Mouse (Mus musculus) c-Kit-positive CD71-positive TER-119-negative erythroid progenitor cells, embryonic 14.5 days (primary cell): ENCODE results near the gene Nt5c2.

Source experiments
- DNase-seq: peaks from one replicate; pipeline ENCODE4 v3.0.0-alpha.2; 2013; ENCODE audit warnings: low read depth

The Nt5c2 gene

DNA sequence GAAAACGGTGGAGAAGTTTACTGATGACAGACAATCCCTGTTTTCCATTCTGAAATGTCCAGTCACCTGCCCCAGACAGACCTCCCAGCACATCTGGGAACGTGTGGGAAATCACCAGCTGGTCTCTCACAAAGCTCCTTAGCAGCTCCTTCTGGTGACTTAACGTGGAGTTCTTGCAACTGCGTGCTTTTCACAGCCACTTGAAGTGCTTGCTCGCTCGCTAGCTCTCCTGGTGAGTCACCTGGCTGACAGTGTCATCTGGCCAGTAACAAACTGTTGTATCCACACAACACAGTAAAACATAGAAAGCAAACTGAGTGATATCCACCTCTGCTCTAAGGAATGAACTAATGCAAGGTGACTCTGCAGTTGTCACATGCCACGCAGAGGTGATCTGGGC is 128.1 kb downstream of the Nt5c2 start:
- DNase-seq = no peak

DNA sequence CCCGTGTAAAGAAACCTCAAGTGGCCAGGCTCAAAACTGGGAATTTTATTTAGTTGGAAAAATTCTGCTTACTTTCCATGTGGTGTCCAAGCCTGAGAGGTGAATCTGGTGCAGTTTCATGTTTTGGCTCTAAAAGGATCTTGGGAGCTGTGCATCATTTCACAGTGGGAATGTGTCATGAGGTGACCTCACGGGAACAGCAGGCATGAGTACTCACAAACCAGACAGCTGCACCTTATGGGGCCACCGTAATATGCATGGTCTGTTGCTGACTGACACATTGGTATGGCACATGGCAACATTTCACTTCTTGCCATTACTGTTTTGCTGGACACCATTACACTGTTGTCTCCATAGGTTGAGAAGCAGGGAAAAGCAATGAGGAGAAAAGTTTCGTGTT is 129.6 kb downstream of the Nt5c2 start:
- no peak for DNase-seq

DNA sequence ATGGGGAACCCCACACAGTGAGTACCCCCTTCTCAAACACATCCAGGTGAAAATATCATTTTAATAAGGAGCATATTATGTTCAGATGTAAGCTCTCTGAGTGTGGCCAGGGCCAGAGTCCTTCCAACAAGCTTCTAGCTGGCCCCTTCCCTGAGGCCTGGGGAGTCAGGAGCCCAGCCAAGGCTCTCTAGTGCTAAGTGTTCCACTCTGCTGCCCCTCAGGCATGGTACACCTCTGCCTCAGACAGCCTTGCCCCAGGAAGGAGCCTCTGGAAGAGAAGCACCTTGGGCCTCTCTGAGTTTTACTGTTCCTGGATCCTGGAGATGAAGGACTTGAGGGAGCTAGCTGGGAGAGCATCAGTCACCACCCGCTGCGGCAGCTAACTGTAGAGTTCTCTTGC is 135.1 kb downstream of the Nt5c2 start:
- DNase-seq = no peak

DNA sequence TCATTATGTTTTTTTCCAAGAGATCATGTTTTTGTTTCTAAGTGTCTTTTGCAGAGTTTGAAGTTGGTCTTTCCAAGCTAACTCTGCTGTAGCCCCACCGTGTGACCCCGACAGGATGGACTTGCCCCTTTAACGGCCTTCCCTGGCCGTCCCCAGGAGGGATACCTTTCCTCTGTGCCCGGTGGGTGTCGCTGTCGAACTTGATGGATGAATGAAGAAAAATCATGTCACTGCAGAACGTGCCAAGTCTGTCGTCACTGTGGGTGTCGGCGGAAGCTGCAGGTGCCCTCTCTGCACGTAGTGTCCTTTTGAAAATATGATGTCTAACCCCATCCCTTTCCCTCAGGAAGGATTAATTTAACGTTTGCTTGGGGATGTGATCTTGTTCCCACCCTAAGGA is 136.6 kb downstream of the Nt5c2 start:
- no peak for DNase-seq

DNA sequence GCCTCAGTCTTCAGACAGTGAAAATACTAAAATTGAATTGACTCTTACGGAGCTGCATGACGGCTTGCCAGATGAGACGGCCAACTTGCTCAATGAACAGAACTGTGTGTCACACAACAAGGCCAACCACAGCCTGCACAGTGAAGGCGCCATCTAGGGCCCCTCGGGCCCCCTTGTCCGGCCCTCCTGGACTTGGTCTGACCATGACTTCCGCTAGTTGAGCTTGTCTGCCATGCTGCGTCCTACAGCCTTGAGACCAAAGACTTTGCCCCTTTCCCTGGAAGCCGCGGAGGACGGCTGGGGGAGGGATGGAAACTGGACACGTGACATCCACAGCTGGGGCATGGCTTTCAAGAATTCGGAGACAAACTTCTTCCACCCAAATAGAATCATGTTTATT is 137.1 kb downstream of the Nt5c2 start:
- no peak for DNase-seq

DNA sequence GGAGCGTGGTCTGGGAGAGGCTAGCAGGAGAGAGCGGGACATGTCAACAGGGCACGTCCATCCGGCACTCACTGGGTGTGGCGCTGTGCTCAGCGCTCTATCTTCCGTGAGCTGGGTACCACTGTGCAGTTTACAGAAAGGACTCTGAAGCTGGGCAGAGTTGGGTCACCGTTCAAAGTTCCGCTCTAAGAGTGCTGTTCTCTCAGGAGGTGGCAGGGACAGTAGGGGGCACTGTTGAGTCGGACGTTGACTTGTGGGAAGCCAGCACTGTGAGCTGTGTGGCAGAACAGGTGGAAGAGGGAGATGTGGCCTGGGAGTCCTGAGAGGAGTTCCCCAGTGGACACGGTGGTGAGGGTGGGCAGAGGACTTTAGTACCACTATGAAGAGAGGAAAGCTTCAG is 139.2 kb downstream of the Nt5c2 start:
- peak; percentile 79 for DNase-seq

DNA sequence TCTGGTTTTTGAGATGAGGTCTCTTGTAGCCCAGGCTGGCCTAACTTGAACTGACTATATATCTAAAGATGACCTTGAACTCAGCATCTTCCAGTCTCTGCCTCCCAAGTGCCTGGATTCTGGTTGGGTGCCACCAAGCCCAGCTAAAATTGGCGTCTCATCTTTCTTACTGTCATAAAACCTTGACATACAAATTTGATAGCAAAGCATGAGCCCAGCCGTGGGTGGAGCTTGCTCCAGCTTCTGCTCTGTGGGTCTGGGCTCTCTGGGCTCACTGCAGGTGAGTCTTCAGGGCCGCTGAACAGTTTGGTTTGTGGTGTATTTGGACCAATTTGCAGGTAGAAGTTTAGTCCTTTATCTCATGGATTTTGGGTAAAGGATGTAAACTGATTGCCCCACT is 141.0 kb downstream of the Nt5c2 start:
- no peak for DNase-seq

DNA sequence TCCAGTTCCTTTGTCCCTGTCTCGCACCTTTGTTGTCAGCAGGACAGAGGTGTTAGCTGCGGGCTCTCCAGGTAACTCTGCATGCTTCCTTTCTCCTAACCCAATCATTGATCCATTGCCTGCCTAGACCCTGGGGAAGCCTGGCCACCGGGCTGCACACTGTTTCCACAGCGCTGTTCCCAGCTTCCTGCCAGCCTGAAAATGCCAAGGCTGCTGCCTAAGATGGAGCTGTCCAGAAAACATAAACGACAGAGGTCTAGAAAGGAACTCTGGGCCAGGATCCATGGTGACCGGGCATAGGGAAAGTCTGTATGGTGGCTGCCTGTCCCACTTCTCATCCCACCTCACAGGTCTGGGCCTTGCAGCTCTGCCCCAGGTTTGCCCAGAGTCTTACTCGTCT is 143.3 kb downstream of the Nt5c2 start:
- DNase-seq = no peak

DNA sequence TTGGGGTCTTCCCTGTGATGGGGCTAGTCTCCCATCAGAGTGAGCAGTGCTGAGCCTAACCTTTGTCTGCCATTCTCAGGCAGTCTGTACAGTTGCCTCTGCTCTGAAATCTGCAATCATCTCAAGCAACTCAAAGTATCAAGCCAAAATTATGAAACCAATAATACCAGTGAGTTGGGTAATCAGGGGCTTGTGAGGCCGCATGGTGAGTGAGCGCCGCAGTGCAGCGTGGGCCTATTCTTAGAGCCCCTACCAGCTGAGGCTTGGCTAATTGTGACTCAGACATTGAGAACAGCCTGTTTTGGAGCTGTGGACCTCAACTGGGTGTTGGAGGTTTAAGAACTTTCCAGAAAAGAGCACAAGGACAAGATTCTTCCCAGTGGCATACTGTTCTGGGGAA is 143.9 kb downstream of the Nt5c2 start:
- no peak for DNase-seq

DNA sequence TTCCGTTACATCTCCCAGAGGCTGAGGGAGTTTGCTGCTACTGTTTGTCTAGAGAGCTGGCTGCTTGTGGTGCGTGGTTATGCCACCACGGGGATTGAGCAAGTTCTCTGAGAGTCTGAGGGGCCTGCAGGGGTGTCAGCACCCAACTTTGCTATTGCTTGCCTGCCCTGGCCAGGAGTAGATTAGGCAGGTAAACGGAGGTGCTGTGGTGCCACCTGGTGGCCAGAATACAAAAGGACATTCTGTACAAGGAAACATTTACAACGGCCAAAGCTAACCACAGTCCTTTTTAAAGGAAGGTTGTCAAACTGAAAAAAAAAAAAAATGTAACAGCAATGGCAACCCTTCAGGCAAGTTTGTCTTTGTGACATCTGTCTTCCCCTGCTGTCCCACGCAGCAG is 145.4 kb downstream of the Nt5c2 start:
- DNase-seq = peak; percentile 77

DNA sequence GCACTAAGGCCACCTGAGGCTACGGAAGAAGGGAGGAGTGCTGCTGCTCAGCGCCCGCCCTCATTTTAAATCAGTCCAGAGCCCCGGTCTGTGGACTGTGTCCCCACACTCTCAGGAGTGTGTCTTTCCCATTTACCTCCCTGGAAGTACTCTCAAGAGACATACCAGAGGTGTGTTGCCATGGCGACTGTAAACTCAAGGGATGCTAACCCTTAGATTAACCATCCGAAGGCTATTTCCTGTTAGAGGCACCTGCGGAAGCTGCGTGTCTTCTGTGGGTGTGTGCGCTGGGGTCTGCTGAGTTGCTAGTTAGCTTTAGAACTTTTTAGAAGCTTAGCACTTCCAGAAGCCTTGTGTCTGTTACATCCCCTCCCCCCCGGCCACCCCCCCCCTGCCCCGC is 145.9 kb downstream of the Nt5c2 start:
- no peak for DNase-seq

DNA sequence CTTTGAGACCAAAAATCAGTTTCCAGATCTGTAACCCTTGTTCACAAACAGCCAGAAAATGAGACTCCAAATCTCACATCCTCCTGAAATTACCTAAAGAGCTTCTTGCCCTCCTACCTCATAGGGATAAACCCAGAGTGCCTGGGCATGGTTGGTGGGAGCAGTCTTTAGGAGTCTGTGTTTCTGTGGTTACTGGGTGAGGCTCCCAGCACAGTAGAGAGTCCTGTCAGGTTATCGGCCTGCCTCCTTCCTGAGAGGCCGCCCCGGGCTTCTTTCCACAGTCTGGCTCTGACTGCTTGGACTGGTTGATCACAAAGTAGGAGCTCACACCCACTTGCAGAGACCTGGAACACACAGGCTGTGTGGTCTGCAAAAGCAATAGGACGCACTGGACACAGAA is 149.6 kb downstream of the Nt5c2 start:
- no peak for DNase-seq

DNA sequence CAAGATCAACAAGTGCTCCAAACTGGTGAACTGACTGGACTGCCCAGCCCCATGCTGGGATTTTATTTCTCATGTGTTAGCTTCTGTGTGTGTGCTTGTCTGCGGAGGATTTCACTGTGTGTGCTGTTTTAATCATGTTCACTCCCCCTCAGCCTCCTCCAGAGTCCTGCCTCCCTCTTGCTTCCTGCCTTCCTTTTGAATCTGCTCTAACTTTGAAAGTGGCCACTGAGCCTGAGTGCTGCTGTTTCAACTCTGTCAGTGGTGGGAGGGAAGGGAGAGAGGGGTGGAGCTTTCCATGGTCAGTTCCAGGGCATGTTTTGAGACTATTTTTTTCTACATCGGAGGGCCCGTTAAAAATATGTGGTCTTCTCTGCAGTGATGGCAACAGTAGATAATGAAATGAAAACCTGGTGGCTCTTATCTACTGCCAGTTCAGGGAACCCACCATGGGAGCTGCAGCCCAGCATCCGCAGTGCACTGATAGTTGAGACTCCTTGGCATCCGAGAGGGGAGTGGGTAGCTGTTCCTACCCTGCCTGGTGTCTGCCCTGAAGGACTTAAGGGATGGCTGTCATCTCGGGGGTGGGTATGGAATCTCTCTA is 150.1 kb downstream of the Nt5c2 start:
- DNase-seq = peak; percentile 46

DNA sequence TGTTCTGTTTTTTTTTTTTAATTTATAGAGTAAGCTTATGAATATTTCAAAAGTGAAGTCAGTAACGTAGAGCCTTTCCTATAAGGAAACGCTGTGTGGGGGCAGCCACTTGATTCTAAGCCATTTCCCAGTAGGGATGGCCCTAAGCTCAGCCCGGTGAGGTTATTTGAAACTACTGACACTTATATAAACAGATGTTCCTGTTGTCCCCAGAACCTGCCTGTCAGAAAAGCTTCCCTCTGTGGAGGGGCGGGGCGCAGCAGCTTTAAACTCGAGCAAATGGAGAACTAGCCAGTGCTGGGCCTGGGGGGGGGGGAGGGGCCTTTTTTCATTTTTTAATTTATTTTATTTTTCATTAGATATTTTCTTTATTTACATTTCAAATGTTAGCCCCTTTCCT is 150.9 kb downstream of the Nt5c2 start:
- no peak for DNase-seq

DNA sequence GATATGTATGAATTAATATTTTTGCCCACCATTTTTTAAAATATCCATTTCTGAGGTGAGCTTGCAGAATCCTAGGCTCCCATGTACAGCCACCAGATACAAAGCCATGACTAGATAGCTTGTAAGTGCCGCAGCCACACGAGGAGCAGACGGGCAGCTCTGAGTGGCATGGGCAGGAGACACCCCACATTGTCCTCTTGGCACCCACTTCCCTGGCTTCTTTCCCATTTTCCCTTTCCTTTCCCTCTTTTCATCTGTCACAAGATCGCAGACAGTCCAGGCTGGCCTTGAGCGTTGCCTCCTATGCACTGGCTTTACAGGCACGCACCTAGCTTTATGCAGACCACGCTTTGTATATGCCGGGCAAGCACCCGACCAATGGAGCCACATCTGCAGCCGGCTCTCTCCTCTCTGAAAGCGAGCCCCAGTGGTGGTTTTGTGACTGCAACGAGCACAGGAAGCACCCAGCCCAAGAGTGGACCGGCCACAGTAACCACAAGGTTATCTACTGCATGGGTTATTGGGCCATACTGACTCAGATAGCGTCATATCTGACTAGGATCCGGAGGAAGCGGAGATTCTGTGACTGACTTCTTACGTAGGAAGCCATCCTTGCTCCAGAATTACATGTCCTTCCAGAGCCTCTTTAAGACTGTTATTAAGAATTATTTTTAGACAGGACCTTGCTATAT is 151.6 kb downstream of the Nt5c2 start:
- no peak for DNase-seq

DNA sequence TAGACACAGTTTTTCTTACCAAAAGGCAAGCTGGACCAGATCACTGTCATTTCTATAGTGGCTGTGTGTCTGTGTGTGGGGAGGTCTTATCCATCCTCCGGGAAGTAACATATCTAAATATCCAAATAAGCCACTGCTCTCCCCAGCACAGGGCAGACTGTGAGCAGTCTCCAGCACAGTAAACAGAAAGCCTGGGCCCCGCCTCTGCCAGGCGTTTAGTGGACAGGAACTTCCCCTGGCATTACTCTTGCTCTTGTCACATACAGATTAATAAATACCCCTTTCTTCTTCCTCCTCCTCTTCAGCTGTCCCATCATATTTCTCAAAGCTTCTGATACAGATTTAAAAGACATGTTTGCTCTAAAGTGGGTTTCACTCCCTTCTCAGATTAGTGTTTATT is 152.4 kb downstream of the Nt5c2 start:
- no peak for DNase-seq

DNA sequence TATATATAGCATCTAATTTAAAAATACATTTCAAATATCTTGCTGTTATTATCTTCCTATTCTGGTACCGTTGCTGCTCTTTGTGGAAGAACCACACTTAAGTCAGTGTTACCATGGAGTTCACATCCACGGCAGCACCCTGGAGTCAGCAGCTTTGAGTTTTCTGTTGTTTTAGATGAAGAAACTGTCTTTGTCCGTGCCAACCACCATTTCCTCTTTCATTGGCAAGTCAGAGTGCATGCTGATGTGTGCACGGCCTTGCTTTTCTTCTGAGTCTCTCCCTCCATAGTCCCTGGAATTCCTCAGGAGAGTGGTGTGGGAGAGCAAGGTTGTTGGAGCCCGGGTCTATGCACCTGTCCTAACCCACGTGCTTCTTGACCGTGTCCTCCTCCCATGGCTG is 156.8 kb downstream of the Nt5c2 start:
- DNase-seq = no peak

DNA sequence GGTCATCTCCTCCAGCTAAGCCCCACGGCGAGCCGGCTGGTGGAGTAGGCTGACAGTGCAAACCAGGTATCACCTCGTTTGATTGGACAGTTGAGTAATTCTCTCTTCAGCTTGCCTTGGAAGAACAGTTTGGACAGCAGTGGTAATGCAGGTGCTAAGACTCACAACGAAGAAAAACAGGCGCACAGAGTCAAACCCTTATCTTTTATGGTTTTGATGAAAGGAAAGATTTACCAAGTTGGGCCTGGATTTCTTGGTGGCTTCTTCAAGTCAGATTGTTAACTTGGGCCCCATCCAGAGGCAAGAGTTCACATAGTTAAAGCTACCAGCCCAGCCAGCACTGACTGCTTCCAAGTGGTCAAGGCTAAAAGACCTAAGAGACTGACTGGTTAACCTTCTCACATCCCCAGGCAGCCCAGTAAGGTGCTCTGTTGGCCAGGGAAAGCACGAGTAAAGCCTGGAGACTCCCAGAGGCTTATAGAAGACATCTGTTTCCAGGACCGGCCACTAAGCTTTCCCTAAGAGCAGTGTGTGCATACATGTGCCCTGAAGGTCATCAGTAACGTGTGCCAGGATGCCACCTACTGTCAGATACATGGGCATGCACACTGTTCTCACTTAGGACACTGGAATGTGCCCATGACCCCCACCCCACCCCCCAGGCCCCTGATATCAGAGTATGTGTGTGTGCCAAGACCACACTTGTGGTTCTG is 157.5 kb downstream of the Nt5c2 start:
- DNase-seq = no peak

DNA sequence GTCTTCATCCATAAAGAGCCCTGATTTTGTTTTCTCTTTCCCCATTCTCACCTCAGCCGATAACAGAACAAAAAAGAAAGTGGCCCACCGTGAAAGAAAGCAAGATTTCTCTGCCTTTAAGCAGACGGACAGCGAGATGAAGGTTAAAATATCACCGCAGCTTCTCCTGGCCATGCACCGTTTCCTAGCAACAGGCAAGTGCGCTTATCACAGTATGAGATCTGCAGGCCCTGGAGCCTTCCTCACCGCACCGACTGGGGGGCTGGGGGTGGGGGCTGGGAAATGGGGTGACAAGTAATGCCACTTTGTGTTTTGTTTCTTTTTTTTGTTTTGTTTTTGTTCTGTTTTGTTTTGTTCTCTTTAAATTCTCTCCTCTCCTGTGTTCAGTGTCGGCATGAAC is 158.2 kb downstream of the Nt5c2 start:
- DNase-seq = no peak

DNA sequence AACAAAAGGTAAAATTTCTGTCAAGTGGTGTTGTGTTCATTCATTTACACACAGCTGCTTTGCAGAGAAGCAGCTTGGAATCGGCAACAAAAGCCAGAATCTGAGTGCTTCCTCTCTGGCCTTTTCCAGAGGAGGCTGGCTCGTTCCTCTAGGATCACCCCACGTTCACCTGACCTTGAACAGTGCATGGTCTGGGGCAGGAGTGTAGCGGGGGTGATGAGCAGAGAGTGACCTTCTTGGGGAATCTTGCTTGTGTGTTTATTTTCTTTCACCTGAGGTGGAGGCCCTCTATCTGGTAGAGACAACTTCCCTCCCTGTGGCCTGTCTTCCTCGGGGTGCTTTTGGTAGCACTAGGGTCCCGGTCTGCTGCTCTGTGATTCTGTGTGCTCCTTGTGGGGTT is 158.7 kb downstream of the Nt5c2 start:
- no peak for DNase-seq

DNA sequence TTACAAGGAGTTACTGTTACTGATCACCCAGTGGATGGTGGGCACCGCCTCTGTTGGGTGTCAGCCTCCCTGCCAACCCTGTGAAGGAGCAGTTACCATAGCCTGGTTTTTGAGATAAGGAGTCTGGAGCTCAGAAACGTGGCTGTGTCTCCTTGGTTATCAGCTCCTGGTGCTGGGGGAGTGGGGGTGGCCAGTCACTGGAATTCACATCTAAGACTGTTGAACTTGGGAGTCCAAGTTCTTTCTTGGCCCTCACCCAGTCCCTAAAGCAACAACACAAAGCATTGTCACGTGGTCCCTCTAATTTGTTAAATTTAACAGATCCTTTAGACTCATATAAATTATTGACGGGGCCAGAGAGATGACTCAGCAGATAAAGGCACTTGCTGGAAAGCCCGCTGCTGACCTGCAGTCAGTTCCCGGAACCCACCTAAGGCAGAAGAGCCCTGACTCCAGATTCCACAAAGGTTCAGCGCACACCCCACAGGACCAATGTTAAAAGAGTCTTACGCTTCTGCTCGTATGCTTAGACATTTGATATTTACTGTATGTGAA is 165.4 kb downstream of the Nt5c2 start:
- DNase-seq = peak; percentile 84

DNA sequence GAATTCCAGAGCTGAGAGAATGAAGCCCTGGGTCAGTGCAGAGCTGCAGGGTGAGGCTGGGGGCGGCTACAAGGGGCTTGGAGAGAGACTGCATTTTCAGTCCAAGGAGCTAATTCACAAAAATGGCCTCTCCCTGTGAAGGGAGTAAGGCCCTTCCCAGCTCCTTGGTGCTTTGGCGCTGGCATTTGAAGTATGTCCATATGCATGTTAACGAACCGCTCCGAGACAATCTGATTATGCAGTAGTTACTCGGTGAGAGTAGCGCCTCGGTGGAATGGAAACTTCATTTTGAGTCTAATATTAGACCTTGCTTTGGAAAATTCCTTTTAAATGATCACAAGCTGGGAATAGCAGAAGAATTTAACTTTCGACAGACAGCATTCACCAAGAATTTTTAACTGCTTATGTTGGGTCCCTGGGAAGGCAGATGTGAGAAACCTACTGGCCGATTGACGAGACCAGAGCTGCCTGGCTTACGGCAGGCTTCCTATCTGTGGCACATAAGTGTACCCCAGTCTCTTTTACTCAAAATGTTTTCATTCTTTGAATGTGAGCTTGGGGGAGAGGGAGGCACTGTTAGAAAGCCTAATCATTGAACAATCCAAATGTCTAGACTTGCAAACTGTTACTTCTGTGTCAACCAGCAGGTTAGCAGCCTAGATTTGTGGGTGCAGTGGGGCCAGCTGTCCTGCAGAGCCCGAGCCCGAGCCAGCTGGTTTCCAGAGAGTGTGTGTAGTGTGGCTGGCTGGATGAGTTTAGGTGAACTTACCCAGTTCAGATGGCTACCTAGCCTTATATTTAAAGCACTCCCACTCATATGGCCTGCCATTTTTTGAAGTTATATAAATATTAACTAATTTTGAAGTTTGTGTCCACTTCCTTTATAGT is 166.3 kb downstream of the Nt5c2 start:
- no peak for DNase-seq
